Mouse (Mus musculus) NIH3T3 (cell line): Measurements from ENCODE around the gene Dda1.
"Not testable (repeated sequence)": the region's sequence is repeated elsewhere in the genome, so short reads cannot be mapped to it uniquely, and the experiment has no call there.

Experiments
- DNase-seq: peaks from one replicate; pipeline ENCODE4 v3.0.0-alpha.2; 2012; ENCODE audit warnings: low read depth

The Dda1 gene

DNA sequence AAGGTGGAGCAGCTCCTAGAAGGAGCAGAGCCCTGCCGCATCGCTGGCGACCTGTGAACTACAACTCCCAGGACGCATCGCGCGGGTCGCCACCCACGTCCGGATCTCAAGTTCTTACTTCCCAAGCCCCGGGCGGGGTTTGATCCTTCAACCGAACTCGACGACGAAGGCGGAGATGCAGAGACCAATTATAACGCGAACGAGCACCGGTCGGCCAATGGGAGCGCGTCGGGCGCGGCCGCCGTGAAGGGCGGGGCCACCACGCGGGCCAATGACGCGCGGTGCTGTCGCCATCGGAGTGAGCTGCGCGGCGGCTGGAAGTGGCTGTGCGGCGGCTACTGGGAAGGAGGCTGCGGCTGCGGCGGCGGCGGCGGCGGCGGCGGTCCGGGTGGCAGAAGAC, at the start of gene Dda1:
TSS of gene Dda1 (plus strand) at position 284 of the 400 bp plus-strand sequence.
- DNase-seq: peak; percentile 99

DNA sequence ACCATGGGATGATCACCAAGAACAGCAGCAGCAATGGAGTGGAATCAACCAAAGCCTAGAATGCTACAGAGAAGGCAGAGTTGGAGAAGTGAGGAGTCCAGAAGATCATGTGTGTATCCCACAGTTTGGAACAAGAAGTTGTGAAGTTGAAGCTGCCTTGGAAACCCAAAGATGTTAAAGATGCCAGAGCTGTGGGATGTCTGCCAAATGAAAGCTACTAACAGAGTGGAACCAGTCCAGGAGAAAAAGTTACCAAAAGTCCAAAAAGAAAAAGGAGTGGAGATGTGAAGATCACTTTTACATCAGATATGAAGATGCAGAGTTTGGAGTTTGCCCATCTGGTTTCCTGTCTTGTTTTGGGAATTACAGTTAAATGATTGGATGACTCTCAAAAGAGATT, 46.9 kb upstream of the Dda1 start:
- DNase-seq: peak; percentile 53

DNA sequence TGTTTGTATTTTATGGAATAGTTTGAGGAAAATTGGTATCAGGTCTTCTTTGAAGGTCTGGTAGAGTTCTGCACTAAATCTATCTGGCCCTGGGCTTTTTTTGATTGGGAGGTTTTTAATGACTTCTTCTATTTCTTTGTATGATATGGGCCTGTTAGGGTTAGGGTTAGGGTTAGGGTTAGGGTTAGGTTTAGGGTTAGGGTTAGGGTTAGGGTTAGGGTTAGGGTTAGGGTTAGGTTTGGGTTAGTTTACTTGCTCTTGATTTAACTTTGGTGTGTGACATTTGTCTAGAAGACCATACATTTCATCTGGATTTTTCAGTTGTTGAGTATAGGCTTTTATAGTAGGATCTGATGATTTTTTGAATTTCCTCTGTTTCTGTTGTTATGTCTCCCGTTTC, 36.1 kb upstream of the Dda1 start:
- not testable (repeated sequence) for DNase-seq

DNA sequence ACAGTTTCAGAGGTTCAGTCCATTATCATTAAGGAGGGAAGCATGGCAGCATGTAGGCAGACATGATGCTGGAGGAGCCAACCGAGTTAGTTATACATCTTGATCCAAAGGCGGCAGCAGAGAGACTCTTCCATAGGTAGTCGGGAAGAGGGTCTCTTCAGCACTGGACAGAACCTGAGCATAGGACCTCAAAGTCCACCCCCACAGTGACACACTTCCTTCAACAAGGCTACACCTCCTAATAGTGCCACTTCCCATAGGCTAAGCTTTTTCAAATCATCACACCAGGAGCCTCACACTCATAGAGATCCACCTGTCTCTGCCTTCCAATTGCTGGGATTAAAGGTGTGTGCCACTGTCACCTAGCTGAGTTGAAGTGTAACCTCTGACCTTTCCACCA, 32.0 kb upstream of the Dda1 start:
- no peak for DNase-seq

GRCm38 (mm10) chr8:71441404-71441803, 27.6 kb upstream of the Dda1 start:
- peak; percentile 87 for DNase-seq

DNA sequence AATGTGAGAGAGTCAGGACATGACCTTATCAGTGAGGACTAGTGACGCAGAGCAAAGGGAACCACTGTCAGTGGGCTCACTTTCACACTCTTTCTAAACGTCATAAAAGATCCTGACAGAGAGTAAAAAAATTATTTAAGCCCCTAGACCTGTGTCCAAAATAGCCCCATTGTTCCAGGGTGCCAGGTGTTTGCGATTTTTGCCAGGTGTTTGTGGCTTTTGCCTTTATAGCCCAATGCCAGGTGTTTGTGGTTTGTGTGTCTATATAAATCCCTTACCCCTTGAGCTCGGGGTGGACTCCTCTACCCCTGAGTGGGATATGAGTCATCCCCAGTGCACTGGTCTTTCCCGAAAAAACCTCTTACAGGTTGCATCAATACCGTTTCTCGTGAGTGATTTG, 23.9 kb upstream of the Dda1 start:
- peak; percentile 22 for DNase-seq

GRCm38 (mm10) chr8:71451337-71451736, 17.7 kb upstream of the Dda1 start:
- no peak for DNase-seq

GRCm38 (mm10) chr8:71451777-71452176, 17.2 kb upstream of the Dda1 start:
- no peak for DNase-seq

DNA sequence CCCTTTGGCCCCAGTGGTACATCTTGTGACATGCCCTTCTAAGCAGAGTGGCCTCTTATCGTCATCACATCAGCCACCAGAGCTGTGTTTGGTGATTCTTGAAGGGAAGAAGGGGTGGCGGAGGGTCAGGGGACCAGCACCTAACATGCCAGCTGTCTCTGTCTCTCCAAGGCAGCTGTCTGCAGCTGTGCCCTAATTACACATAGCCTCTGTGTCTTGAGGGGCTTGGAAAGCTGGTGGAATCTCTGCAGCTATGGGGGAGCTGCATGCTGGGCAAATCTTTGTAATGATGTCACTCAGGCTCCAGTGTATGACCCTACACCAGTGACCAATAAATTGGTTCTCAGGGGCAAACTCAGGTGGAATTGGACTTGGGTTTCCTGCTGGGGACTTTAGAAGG, 16.3 kb upstream of the Dda1 start:
- DNase-seq: no peak

DNA sequence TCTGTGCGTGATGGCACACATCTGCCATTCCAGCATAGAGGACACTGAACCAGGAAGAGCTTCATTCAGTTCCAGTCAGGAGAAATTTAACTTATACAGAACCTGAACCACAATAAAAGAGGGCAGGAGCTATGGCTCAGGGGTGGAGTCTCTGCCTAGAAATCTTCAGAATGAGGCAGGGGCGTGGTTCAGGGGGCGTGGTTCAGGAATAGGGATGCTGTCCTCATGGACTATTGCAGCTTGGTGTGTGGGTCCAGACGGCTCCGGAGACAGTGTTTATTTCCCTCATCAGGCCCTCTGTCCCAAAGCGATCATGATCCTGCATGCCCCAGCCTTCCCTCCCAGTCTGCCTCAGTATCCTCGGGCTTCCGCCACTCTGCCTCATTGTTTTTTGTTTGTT, 14.3 kb upstream of the Dda1 start:
- DNase-seq: no peak

DNA sequence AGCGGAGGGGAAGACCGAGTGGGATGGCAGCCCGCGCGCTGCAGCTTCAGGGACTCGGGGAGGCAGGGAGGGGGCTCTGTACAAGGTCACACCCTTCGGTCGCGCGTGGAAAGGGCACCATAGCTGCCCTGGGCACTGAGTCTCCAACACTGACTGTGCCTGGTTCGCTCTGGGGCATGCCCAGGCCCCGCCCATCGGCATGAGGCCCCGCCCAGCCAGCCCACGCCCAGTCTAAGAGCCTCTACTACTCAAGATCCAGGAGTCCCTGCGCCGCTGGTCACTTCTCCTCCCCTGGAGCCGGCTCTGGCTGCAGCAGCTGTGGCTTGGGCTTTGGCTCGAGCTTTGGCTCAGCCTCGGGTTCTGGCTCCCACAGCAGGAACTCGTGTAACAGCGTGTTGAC, 12.1 kb upstream of the Dda1 start:
- DNase-seq: no peak

GRCm38 (mm10) chr8:71457659-71458270, 11.2 kb upstream of the Dda1 start:
- no peak for DNase-seq

DNA sequence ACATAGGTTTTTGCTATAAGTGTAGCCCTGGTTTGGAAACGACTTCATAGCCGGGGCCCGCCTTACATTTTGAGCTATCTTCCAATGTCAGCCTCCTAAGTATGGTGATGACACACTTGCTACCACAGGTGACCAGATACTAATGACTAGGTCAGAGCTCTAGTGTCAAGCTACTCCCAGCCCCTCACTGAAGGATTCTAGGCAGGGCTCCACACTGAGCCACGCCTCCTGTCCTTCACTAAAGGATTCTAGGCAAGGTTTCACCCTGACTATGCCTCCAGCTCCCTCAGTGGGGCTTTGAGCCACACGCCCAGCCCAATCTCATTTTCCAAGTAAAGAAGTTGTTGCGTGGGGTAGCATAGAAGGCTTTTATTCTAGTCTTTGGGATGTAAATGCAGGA, 8.3 kb upstream of the Dda1 start:
- DNase-seq: no peak

DNA sequence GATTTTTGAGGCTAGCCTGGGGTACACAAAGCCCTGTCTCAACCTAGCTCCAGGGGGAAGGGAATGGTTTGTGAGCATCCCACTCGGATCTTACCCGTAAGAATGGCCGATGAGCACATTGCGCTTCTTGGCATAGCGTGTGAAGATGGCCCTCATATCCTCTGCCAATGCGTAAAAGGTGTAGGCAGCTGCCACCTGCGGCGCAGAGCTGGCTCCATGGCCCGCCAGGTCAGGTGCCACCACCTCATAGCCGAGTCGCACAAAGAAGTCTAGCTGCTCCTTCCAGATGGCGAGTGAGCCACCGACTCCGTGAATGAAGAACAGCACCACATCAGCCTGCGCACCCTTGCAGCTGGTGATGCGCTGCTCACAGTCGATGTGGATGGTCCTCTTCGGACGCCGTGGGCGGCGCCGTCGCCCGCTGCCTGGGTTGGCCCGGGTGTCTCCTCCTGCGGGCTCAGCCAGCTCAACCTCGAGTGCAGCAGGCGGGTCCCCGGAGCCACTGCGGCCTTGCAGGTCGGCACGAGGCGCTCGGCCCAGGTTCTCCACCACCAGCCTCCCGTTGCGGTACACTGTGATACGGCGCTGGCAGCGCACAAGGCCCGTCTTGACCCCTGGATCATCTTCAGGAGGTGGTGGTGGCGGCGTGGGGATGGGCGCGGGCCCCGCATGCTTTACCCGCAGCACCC, 7.7 kb upstream of the Dda1 start:
- no peak for DNase-seq

DNA sequence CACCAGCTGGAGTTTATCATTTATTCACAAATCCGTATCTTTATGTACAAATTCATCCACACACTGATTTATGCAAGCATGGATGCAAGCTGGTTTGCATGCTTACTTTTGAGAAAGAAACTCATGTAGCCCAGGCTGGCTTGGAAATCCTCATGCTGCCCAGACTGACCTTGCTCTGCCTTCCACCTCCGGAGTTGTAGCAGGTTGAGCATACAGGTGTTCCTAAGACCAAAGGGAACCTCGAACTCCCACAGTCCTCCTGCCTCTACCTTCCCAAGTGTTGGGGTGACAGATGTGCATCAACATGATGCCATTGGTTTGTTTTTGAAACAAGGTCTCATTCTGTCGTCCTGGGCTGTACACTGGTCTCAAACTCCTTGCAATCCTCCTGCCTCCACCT, 6.8 kb upstream of the Dda1 start:
- no peak for DNase-seq

DNA sequence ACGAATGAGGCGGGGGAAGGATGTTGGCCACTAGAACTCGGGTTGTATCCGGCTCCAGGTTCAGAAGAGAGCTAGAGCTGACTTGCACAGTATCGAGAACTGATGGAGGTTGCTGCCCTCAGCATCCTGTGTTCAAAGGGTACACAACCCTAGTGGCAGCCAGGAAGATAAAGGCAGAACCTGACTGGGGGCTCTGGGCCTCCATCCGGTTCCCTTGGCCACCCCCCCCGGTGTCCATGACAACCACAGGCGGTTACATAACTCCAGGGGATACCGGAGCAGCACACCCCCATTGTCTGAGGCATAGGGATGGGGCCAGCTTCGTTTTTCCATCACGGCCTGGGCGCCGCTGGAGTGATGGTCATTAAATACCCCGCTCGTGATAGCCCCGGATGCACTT, 6.2 kb upstream of the Dda1 start:
- peak; percentile 33 for DNase-seq

DNA sequence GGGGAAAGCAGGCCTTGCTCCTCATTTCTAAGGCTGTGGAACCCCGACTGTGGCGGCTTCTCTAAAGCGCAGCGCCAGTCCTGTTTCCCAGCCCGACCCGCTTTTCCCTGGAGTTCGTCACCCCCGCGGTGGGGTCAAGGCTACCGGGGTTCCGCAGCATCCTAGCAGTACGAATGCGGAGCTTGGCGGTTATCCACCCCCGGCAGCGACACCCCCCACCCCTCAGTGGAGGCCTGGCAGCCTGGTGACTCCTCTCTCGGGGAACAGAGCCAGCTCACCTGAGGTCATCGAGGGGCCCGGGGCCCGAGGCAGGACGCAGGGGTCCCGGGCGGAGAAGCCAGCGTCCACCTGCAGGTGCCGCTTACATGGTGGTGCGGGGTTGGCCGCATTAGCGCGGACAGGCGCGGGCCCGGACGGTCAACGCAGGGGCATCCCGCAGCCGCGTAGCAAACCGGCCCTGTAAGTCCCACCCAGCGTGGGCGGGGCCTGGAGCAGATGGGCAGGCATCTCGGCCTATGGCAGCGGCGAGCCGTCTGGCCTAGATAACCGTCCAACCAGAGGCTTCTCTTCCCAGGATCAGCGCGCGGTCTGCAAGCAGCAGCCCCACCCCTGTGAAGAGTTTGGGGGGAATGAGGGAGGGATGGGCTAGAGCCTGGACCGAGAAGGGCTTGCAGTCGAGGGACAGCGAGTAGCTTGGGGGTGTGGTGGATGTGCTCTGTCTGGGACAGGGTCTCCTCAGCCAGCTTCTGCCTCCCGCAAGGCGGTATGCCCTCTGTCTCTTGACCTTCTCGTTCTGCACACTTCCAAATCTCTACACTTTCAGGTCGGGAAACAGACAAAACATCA, 5.6 kb upstream of the Dda1 start, which contains the start of gene Abhd8:
TSS of gene Abhd8 (minus strand) at position 468 of the 846 bp plus-strand sequence.
- peak; percentile 98 for DNase-seq

- peak; percentile 99 for DNase-seq
These were observed 4.2 kb upstream of the Dda1 start, which contains the start of gene Mrpl34 for GRCm38 (mm10) chr8:71464513-71465500. TSS of gene Mrpl34 (plus strand) at chr8:71464959.

DNA sequence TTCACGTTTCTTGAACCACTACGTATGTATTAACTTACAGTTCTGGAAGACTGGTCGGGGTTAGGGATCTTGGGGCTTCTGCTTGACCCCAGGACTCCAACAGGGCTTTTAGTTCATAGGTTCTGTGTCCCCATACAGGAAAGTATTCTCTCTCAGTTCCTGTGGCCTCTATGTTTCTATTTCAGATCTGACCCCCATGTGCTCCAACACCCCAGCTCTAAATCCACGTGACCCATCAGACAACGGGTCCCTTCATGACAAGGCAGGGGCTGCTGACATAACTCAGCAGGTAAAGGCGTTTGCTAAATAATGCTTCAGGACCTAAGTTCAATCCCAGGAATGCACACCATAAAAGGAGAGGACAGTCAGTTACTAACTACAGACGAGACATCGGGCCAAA, 3.3 kb upstream of the Dda1 start:
- DNase-seq: no peak

DNA sequence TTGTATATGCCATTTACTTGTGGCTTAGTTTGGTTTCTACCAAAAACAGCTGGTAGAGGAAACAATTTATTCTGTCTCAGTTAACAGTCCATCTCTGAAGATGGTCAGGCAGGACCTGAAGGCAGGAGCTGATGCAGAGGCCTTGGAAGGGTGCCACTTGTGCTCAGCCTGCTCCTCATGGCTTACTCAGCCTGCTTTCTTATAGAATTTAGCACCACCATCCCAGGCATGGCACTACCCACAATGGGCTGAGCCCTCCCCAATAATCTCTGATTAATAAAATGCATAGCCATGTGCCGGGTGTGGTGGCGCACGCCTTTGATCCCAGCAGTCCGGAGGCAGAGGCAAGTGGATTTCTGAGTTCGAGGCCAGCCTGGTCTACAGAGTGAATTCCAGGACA, 2.8 kb upstream of the Dda1 start:
- no peak for DNase-seq

DNA sequence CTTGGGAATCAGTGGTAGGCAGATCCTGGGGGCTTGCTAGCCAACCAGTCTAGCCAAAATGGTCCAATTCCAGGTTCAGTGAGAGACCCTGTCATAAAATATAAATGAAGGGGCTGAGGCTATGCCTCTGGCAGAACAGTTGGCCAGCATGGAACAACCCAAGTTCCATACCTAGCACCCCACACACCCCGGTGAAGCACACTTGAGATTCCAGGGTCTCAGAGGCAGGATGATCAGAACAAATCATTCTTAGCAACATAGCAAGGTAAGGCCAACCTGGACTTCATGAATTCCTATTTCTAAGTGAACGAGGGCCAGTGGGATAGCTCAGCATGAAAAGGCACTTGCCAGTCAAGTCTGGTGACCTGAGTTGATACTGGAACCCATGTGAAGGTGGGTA, 1.8 kb upstream of the Dda1 start:
- DNase-seq: no peak

DNA sequence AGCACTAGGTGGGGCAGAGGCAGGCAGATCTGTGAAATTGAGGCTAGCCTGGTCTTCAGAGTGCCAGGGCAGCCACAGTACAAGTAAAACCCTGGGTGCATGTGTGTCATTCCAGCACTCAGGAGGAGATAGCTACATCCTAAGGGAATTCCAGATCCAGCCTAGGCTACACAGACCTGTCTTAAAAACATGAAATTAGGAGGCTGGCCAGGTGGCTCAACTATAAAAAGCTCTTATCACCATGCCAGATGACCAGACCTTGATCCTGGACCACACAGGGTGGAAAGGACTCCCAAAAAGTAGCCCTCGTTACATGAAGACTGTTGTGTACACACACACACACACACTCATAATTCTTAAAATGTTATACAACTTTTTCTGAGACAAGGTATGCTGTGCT, 998 bp upstream of the Dda1 start:
- DNase-seq: no peak
